Mouse (Mus musculus) thymus, postnatal 36 days (tissue): ENCODE measurements at regions not wholly inside any gene's neighbourhood (a gene's known extent, or its start where the extent isn't known, plus 50 kb on each side); places are given as distances from the start of the nearest gene placed in this dataset.

Source experiments
- DNase-seq, 2 experiments: peaks; one replicate each; pipeline ENCODE4 v3.0.0; 2022; ENCODE audit warnings: mixed read lengths in 2 of 2

GRCm38 (mm10) chr17:49149896-49150295 is 217.7 kb downstream of the Lrfn2 start:
- no peak for DNase-seq

GRCm38 (mm10) chr17:49150971-49151422 is 218.8 kb downstream of the Lrfn2 start:
- DNase-seq, result no peak

GRCm38 (mm10) chr17:49153994-49154393 is 221.8 kb downstream of the Lrfn2 start:
- no peak for DNase-seq

- DNase-seq, result no peak
Measured at GRCm38 (mm10) chr17:49155001-49155515, 222.9 kb downstream of the Lrfn2 start.

- DNase-seq, result no peak
Measured at GRCm38 (mm10) chr17:49157586-49157985, 225.4 kb downstream of the Lrfn2 start.

- DNase-seq, result peak; percentile 82 to 85
Measured at GRCm38 (mm10) chr17:49171252-49172047, 239.3 kb downstream of the Lrfn2 start.

GRCm38 (mm10) chr17:49172052-49172799 is 240.0 kb downstream of the Lrfn2 start:
- DNase-seq, result peak; percentile 14 to 21

- DNase-seq, result peak; percentile 40 to 58
Measured at GRCm38 (mm10) chr17:49172800-49173150, 240.6 kb downstream of the Lrfn2 start.

- no peak for DNase-seq
Measured at GRCm38 (mm10) chr17:49177966-49178731, 246.0 kb downstream of the Lrfn2 start.

- peak; percentile 46 to 56 for DNase-seq
Measured at GRCm38 (mm10) chr17:49182485-49182884, 245.7 kb upstream of the Mocs1 start.

- no peak for DNase-seq
Measured at GRCm38 (mm10) chr17:49183917-49184316, 244.2 kb upstream of the Mocs1 start.

GRCm38 (mm10) chr17:49185052-49185612 is 243.0 kb upstream of the Mocs1 start:
- no peak for DNase-seq

GRCm38 (mm10) chr17:49189765-49190164 is 238.4 kb upstream of the Mocs1 start:
- peak; percentile 13 to 20 for DNase-seq

GRCm38 (mm10) chr17:49190337-49190736 is 237.8 kb upstream of the Mocs1 start:
- no peak for DNase-seq

GRCm38 (mm10) chr17:49196046-49196684 is 232.0 kb upstream of the Mocs1 start:
- DNase-seq, result no peak

GRCm38 (mm10) chr17:49201495-49201894 is 226.7 kb upstream of the Mocs1 start:
- DNase-seq, result no peak

- no peak for DNase-seq
Measured at GRCm38 (mm10) chr17:49205095-49205494, 223.1 kb upstream of the Mocs1 start.

- no peak for DNase-seq
Measured at GRCm38 (mm10) chr17:49205564-49205963, 222.6 kb upstream of the Mocs1 start.

GRCm38 (mm10) chr17:49206708-49207107 is 221.5 kb upstream of the Mocs1 start:
- no peak for DNase-seq

- DNase-seq, result no peak
Measured at GRCm38 (mm10) chr17:49208315-49208820, 219.8 kb upstream of the Mocs1 start.

GRCm38 (mm10) chr17:49212918-49213317 is 215.2 kb upstream of the Mocs1 start:
- no peak for DNase-seq

GRCm38 (mm10) chr17:49215281-49215680 is 212.9 kb upstream of the Mocs1 start:
- no peak for DNase-seq
